Mouse (Mus musculus) embryo, embryonic 10 days (tissue): ENCODE results near the gene Mreg.
A peak's percentile ranks its signal among the peaks of the same experiment; 100 is the strongest.

ENCODE experiments used
- DNase-seq: peaks from one replicate; pipeline ENCODE4 v3.0.0-alpha.2; 2015; ENCODE audit warnings: low spot score

The Mreg gene

DNA sequence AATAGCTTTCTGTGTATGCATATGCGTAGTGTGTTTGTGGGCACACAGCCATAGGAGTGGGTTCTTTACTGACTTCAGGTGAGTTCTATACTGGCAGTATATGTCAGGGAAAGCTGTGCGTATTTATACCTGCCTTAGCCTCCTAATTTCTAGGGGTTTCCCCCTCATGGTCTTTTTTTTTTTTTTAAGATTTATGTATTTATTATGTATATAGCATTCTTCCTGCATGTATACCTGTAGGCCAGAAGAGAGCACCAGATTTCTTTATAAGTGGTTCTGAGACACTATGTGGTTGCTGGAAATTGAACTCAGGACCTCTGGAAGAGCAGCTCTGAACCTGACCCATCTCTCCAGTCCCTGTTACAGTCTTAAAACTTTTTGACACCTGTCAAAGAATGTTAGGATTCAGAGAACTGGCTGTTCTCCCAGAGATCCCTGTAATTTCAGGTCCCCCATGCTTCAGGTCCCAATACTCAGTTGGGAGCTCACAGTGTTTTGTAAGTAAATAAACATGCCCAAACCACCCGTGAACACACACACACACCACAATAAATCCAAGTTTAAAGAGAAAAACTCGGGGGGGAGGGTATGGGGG lies 14.9 kb upstream of the Mreg start:
- DNase-seq, result no peak

DNA sequence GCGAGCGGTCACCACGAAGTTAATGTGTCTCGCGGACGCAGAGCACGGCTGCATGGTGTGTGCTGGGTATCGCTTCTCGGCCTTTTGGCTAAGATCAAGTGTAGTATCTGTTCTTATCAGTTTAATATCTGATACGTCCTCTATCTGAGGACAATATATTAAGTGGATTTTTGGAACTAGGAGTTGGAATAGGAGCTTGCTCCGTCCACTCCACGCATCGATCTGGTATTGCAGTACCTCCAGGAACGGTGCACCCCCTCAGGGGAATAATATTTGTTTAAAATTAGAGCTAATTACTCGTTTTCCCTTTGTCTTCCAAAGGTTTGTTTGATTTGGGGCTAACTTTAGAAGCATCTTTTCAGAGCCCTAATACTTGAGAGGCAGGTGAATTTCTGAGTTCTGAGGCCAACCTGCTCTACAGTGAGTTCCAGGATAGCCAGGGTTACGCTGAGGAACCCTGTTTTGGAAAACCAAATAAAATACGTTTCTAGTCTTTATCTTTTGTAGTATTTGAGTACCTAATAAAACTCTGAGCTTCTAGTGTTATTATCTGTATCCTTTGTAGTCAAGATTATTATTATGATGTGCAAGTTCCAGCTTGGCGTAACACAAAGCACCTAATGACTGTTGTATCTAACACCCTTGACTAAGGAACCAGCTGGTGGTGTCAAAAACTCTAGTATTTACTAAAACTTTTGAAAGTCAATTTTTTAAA lies 14.2 kb upstream of the Mreg start:
- peak; percentile 85 for DNase-seq

DNA sequence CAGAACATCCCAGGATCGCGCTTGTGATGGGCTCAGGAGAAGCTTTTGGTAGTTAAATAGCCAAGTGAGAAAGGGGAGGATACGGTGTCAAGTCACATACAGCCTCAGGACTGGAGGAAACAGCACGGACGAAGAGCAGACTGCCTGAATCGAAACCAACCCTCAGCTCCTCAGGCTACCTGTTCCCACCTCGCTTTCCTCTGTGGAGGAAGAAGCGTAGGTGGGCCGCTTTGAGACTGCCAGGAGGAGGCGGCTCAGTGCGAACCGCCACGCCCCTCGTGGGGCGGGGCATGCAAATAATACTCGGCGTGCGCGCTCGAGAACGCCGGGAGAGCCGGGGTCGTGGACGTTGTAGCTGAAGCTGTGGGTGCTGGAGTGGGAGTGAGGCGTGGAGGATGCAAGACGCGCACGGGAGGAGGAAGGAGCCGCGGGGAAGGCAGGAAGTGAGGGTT lies 13.6 kb upstream of the Mreg start:
- DNase-seq, result peak; percentile 90

DNA sequence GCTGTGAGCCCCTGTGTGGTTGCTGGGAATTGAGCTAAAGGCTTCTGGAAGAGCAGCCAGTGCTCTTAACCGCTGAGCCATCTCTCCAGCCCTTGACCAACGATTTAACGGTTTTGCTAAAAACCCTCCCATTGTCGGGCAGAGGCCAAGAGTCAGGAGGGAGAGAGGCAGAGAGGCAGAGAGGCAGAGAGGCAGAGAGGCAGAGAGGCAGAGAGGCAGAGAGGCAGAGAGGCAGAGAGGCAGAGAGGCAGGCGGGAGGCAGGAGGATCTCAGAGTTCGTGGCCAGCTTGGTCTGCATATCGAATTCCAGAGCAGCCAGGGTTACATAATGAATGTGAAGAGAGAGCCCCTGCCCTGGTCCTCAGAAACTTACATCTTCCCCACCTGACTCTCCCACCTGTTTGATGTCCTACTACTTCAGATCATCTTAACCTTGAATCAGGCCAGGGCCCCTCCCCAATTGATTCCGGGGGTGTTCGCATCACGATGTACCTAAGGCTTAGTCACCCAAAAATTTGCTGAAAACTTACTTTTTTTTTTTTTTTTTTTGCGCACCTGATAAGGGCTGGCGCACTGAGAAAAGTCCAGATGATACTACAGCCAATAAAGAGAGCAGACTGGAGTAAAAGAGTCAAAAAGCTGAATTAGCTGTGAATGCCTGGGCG lies 13.1 kb upstream of the Mreg start:
- no peak for DNase-seq

DNA sequence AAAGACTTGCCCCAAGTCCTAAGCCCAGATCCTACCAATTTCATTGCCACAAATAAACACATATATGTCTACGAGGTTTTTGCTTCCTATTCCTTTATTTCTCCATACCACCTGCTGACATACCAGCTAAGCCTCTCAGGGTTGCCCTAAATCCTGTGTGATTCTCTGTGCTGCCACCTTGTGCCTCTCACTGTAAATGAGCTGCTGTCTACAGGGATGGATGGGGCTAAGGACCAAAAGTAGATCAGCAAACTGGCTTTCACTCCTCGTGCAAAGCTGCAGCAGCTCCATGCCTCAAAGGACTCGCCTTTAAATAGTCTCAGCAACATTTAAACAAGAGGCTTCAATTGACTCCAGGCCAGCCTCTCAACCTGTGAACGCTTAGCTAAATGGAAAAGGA lies 7.9 kb upstream of the Mreg start:
- DNase-seq, result peak; percentile 55

DNA sequence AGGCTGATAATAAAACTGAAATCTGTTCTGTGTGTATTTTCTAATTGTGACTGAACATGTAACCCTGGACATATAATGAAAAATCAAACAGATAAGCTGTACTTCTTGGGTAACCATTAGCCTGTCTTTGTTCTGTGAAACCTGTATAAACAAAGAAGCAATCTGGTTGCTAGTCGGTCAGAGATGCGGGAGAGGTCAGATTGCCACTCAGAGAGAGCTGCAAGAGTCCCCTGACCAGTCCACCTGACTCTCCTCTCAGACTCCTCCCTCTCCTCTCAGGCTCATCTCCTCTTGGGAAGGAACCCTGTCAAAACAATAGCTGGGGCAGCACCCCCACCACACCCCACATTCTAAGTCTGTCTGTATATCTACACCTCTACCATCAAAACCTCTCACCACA lies 7.0 kb upstream of the Mreg start:
- no peak for DNase-seq

DNA sequence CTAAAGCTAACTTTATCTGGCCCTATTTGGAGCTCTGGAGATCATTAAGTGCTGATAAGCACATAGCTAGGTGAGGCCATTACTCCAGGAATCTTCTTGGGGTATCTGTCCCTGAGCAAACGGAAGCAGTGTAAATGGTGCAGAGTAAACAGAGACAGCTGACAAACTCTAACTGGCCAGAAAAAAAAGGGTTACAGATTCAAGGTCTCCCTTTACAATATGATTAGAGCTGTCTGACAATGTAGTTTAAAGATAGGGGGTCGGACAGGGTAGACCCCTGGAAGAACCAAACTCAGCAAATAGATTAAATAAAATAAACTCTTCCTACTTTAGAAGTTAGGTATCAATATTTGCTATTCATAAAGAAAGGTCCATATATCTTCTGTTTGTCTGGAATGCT lies 6.5 kb upstream of the Mreg start:
- DNase-seq, result no peak

DNA sequence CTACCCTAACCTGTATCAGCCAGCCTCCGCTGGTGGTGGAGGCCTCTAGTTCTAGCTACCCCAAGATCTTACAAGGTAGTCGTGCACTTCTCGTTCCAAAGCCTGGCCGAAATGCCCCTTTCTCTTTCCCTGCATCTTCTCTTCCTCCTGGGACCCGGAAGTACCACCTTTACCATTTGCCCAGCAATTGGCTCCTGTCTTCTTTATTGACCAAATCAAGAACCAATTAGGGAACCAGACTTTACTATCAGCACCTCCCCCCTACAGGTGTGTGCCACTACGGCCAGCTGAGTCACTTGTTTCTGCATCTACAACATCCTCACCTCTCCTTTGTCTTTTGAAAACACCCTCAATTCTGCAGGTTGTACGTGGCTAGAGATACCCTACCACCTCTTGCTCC lies 4.7 kb upstream of the Mreg start:
- no peak for DNase-seq

DNA sequence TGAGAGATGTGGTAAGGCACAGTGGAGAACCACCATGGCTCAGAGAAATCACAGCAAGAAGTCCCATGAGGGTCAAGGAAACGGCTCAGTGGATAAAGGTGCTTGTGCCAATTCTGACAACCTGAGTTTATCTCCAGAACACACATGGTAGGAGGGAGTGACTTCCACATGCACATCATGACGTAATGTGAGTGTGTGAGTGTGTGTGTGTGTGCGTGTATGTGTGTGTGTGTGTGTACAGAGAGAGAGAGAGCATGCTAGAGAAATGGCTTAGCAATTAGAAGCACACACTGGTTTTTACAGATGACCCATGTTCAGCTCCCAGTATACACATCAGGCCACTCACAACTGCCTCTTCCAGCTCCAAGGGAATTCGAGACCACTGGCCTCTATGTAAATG lies 3.1 kb upstream of the Mreg start:
- no peak for DNase-seq

DNA sequence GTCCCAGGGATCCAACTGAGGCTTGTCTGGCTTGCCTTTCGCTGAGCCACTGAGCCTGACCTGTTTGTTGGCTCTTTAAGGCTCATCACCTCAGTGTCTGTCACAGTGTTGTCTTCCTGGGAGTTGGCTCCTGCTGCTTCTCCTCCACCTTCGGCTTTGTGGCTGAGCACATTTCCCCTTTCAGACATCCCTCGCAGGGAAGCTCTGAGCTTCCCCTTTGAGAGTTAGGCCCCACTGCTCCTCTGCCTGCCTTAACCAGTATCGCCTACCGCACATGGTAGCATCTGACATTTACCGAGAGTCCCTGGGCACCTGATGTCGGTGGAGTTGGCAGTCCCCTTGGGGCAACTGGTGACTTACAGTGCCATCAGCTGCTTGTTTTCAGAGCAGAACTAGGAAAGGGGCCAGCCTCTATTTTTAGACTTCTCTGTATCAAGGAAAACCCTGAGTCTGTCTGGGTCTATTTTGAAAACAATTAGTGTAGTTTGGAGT lies 2.4 kb upstream of the Mreg start:
- no peak for DNase-seq

DNA sequence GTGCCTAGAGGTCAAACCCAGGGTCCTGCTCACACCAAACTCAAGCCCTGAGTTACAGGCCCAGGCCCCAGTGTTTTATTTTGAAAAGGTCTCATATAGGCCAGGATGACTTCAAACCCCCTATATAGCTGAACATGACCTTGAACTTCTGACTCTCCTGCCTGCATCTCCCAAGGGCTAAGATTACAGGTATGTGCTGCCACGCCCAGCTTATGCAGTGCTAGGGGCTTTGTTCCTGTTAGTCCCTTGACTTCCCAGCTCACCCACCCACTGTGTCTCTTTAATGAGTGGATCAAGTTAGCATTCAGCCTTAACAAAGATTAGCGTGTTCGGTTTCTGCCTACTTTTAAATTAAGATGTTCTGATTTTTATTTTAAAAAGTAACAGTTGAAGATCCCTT lies 1.8 kb upstream of the Mreg start:
- no peak for DNase-seq

DNA sequence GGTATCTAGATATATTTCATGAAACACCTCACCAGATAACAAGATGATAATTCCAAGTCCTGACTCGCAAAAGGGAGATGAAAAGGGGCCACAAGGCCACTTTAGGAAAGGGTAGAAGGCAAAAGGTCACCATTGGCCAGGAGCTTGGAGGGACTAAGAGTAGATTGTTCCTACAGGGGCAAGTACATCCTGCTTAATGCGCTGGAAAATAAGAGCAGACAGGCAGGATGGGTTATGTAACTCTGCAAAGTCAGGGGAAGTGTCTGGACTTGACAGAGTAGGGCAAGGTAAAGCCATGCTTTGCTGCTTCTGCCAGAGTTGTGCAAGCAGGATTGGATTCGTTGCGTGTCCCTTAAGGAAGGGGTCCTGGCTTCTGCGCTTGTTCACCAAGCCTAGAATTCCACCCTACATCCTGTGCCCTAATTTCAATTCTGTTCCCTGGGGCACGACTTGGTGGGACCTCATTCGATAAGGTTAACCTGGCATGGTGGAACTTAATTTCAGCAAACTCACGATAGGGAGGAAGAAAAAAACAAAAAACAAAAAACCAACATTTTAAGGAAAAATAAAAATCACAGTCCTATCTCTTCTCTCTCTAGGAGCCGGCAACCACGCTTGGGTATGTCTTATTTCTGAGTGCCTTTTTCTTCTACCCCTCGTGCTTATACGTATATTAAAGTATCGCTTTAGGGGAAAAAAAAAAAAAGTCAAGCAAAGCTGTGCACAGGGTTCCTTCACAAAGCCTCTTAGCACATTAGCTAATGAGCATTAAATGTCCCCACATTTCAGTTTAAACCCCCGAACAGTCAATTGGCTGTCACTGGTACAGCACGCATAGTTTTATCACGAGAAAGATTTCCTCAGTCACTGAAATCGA lies 1.1 kb downstream of the Mreg start:
- peak; percentile 29 for DNase-seq

DNA sequence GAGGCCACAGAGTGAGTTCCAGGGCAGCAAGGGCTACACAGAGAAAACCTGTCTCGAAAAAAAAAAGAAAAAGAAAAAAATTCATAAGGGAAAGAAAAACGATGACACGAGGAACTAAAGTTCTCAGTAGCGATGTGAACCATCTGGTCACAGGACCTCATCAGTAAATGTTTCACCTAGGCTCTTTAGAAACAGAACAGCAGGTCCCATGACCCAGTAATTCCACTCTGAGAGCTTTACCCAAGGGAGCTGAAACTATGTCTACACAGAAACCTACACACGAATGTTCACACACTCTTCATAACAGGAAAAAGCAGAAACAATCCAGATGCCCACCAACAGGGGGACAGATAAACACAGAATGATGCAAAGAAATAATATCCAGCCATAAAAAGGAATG lies 4.0 kb downstream of the Mreg start:
- no peak for DNase-seq

DNA sequence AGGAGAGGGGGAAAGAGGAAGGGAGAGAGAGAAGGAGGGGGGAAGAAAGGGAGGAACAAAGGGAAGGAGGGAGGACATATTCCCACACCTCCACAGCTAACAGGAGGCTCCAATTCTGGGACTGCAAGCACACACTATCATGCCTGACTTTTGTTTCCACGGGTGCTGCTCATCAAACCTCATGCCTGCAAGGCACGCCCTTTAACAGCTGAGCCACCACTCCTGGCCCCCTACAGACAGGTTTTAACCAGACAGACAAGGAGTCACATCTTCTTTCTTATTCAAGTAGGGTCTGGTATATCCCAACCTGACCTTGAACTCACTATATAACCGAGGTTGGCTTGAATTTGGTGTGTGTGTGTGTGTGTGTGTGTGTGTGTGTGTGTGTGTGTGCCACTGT lies 7.0 kb downstream of the Mreg start:
- no peak for DNase-seq

DNA sequence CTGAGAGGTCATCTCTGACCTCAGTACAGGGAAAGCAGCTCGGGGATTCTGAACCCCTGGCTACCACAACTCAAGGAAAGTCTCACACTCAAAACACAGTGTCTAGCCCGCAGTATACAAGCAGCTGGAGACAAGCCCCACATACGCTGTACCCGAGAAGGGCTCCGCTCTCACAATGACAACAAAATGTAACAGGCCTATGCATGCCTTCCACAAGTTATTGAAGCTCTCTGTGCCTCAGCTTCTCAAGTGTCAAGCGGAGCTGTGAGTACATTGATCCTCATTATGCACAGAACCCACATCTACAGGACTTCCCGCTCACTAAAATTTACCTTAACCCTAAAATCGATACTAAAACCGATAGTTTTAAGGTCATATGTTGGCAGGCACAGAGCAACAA lies 8.9 kb downstream of the Mreg start:
- DNase-seq, result no peak

DNA sequence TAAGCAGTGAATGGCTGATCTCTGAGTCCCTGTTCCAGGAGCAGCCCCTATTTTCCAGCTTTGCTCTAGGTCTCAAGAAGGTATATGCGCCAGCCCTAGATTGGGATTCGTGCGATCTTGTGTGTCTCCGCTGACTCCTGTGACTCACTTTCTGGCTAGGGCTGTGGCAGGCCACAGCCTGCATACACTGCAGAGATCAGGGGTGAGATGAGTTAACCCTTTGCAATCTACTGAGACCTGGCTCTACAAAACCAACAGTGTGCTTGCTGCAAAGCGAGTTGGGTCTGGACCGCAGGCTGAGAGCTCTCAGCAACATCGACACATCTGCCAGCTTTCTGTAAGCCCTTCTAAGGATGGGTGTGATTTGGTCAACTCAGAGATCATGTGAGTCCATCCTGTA lies 9.4 kb downstream of the Mreg start:
- DNase-seq, result no peak

DNA sequence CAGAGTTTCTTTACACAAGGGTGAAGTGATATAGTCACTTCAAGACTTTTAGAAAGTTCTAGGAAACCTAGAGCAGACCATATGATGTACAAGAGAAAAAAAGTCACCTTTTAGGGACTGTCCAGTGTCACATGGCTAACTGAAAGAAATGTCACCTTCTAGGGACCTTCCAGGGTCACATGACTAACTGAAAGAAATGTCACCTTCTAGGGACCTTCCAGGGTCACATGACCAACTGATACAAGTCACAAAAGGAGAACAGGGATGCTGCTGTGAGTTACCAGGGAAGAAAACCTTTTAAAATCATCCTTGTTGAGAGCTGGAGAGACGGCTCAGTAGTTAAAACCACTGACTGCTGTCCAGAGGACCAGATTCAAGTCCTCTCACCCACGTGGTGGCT lies 10.0 kb downstream of the Mreg start:
- no peak for DNase-seq

DNA sequence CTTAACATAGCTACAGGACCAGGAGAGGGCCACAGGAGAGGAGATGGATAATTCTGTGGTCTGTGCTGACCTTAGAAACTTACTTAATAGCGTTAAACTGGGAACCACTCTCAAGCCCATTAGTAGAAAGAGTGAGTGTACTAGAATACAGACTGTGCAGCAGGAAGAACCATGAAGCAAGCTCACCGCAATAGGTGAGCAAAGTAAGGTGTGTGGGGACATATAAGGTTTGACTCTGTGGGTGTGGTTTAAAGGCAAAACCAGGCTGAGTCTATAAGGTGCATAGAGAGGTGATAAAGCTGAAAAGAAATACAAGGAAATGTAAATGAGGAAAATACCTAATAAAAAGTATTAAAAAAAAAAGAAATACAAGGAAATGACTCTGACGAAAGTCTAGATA lies 11.0 kb downstream of the Mreg start:
- DNase-seq, result no peak

DNA sequence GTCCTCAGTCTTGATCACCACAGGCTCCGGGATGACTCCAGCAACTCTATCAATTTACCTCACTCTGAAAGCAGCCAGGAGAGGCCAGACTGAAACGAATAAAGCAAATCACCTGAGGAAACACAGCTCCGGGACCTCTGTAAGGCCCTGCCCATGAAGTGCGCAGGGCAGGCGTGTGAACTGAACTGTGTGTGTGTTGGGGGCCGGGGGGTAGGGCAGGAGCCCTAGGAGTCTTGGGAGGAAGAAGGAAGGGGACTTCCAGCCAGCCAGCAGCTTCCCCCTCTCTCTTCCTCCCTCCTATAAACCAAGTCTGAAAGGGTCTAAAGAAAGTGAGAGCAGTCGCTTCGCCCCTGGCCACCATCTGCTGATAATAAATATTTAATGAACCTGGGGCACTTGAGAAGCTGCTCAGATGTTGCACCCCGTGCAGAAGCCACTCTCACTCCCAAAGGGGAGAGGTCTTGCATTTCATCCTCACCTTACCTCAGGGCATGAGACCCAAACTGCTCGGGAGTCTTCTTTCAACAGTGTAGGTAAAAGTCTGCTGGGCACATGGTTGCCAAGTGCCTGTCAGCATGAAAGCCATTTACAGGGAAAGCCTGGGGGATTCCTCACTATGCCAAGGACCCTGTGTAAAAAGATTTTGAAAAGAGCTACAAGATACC lies 13.8 kb downstream of the Mreg start:
- no peak for DNase-seq

DNA sequence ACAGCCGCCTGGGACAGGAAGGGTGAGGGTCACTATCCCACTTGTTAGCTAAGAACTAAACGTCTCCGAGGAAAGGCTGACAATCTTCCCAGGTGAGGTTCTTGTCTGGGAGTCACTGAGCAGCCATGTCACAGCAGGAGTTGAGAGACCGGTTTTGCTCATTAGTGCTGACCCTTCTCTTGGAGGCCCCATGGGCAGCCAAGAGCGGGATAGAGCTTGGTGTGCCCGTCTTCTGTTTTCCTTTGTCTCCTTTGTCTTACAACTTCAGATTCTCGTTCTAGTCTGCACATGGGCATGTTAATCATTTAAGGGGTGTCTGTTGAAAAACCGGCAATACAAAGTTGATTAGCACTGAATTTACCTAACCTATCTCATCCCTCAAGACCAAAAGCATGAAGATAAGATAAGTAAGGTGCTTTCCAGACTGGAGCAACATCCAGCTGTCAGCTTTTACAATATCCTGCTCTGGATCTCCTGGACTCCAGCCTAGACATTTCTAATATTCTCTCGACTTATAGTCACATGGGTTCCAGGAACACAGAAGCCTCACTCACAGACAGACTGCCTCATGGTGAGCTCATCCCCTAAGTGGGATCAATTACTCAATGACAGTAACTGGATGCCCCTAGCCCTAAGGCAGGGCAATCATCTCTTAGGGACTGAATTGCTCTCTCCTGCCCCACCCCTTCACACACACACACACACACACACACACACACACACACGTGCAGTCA lies 15.3 kb downstream of the Mreg start:
- DNase-seq, result no peak

DNA sequence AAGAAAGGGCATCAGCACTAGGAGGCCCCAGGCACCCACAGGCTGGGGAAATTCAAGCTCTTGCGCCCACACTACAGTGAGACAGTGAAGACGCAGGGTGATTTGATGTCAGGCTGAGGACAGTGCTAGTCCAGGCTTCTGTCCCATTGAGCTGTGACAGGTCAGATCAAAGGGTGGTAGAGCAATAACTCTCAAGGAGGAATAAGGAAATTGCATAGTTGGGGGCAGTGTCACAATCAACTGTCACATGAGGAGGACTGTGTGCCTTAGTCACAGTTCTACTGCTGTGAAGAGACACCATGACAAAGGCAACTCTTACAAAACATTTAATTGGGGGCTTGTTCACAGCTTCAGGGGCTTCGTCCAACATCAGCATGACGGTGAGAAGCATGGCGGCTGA lies 16.0 kb downstream of the Mreg start:
- DNase-seq, result no peak
